Mouse (Mus musculus) lung, embryonic 14.5 days (tissue): ENCODE measurements around the gene Csrnp1. TPM values are rescaled to one million over a fixed set of nuclear protein-coding genes. Genes with fewer than 3 reads are reported as not detected.

ENCODE experiments used
- ATAC-seq: fragments of 200-750 bp; cut with Nextera tagmentation; 2 replicates; pipeline ENCODE4 v1.8.0; 2017; ENCODE audit warnings: mild to moderate bottlenecking, moderate TSS enrichment, moderate library complexity; ENCODE audit not compliant: insufficient read depth
- DNase-seq: peaks from one replicate; pipeline ENCODE4 v3.0.0-alpha.2; 2015
- H3K27ac ChIP-seq: fragments of 300-500 bp; sonication (generic); 2 replicates; pipeline ENCODE4 v1.5.1; 2014; ENCODE audit warnings: low read depth, mild to moderate bottlenecking, moderate library complexity
- H3K27me3 ChIP-seq: fragments of 300-500 bp; sonication (generic); 2 replicates; pipeline ENCODE4 v1.6.1; 2014; ENCODE audit warnings: low read length, control low read depth; ENCODE audit not compliant: insufficient read depth
- H3K36me3 ChIP-seq: fragments of 300-500 bp; sonication (generic); 2 replicates; pipeline ENCODE4 v1.6.1; 2014; ENCODE audit warnings: control low read depth; ENCODE audit not compliant: insufficient read depth
- H3K4me1 ChIP-seq: fragments of 300-500 bp; sonication (generic); 2 replicates; pipeline ENCODE4 v1.6.1; 2014; ENCODE audit warnings: antibody characterized with exemption, control low read depth; ENCODE audit not compliant: insufficient read depth
- H3K4me2 ChIP-seq: fragments of 300-500 bp; sonication (generic); 2 replicates; pipeline ENCODE4 v1.6.1; 2014; ENCODE audit warnings: mild to moderate bottlenecking
- H3K4me3 ChIP-seq: fragments of 300-500 bp; sonication (generic); 2 replicates; pipeline ENCODE4 v1.5.1; 2014; ENCODE audit warnings: low read depth, low read length
- H3K9ac ChIP-seq: fragments of 300-500 bp; sonication (generic); 2 replicates; pipeline ENCODE4 v1.6.1; 2014
- H3K9me3 ChIP-seq: fragments of 300-500 bp; sonication (generic); 2 replicates; pipeline ENCODE4 v1.6.1; 2016; ENCODE audit warnings: low read depth, low read length, control low read depth
- CTCF ChIP-seq: IDR thresholded peaks from 2 replicates; pipeline ENCODE4 v1.5.1; 2016; ENCODE audit warnings: antibody characterized with exemption, low read depth
- WGBS: fragments of 180-500 bp; shearing (Covaris S2); extraction: QIAGEN DNeasy Blood & Tissue Kit; methylation state at CpG from one replicate; pipeline ENCODE4 v1.1.7; 2014; 5-methylcytosine and 5-hydroxymethylcytosine counted together
- polyA plus RNA-seq: library from polyadenylated mRNA; unstranded; fragments of >200 nt; fragmentation: Nextera tagmentation; extraction: Ambion mirVana; gene quantifications from 2 replicates; pipeline ENCODE4 v1.2.1, GENCODE M21; 2014

Gene Csrnp1
- polyA plus RNA-seq, 1 experiment from 2014 or later, result 2.2 TPM

DNA sequence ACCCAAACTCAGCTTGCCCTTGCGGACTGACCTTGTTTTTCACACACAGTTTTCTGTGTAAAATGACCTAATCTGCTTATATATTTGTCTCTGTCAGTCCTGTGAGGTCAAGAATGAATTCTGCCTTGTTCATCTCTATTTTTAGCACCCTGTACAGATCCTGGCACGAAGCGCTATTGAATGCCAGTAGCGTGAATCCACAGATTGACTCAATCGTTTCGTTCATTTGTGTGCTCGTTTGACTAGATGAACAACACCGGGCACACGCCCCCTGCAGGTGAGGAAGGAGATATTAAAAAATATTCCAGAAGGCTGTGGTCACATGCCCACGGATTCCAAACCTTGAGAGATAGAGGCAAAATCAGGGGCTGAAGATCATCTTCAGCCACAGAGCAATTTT lies 27.1 kb upstream of the Csrnp1 start:
- Histone ChIP-seq H3K27me3 (no peaks in the 10 kb centered on the region), H3K27ac (peak overlapping the region; percentile 66), H3K4me2 (peak overlapping the region; percentile 86), H3K36me3 (no peaks in the 10 kb centered on the region), H3K9me3 (no peaks in the 10 kb centered on the region), H3K4me1 (peaks cover 5% of the 10 kb centered on the region; the same call in 1 of the 2 replicates), H3K9ac (no peak overlapping the region), H3K4me3 (peak overlapping the region; percentile 37)
- ATAC-seq (peak; percentile 60), DNase-seq (peak; percentile 86)
- TF ChIP-seq CTCF, result peak; percentile 76
- under 1% methylated on average over 10 of the region's 10 CpGs for WGBS

DNA sequence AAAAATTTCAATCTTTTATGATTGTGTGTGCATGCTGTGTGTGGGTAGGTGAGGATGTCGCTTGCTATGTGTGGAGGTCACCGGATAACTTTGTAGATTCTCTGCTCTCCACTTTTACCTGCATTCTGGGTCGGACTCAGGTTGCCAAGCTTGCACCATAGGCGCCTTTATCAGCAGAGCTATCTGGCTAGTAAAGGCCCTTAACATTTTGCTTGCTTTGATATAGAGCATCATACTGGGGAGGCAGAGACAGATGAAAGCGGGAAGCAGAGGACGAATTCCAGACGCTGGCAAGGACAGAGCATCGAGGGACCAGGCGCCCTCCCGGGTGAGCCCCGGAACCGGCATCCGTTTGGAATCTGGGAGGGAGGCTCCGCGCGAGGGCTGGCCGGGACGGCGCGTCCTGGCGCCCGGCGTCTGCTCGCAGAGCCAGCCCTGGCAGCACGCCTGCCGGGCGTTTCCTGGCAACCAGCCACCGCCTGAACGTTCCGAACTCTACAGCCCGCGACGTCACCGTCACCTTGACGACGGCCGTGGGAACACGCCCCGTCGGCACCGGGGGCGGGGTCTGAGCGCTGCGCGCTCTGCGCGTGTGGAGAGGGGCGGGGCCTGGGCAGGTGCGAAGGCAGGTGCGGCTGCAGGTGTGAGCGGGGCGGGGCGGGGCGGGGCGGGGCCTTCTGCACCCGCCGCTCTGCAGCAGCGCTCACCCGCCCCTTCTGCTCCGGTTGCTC lies 26.5 kb upstream of the Csrnp1 start:
- peak overlapping the region; percentile 86 for H3K27ac ChIP-seq
- no peaks in the 10 kb centered on the region for H3K27me3 ChIP-seq
- no peak for TF ChIP-seq CTCF
- WGBS, result 1% methylated on average over 50 of the region's 60 CpGs
- H3K4me1 ChIP-seq, result peaks cover 5% of the 10 kb centered on the region; the same call in 1 of the 2 replicates
- peak overlapping the region; percentile 37 for H3K4me3 ChIP-seq
- H3K4me2 ChIP-seq, result peak overlapping the region; percentile 86
- ATAC-seq, result peak; percentile 92
- DNase-seq, result peak; percentile 100
- peak overlapping the region; percentile 35 for H3K9ac ChIP-seq
- H3K9me3 ChIP-seq, result no peaks in the 10 kb centered on the region
- no peaks in the 10 kb centered on the region for H3K36me3 ChIP-seq

DNA sequence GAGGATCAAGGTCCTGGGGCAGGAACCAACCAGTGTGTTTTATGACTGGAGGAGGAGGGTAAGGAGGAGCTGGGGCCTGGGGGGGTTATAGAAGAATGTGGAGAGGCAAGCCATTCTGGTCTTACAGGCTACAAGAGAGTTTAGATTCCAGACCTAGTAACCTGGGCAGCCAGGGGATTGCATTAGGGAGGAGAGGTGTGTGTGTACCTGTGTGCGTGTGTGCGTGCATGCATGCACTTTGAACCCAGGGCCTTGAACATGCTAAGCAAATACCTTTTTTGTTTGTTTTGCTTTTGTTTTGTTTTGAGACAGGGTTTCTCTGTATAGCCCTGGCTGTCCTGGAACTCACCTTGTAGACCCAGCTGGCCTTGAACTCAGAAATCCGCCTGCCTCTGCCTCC lies 25.4 kb upstream of the Csrnp1 start:
- Histone ChIP-seq H3K4me1 (peaks cover 5% of the 10 kb centered on the region; the same call in 1 of the 2 replicates), H3K4me3 (no peak overlapping the region), H3K27ac (no peak overlapping the region), H3K27me3 (no peaks in the 10 kb centered on the region), H3K9ac (no peak overlapping the region), H3K36me3 (no peaks in the 10 kb centered on the region), H3K4me2 (no peak overlapping the region), H3K9me3 (no peaks in the 10 kb centered on the region)
- DNase-seq, result no peak
- TF ChIP-seq CTCF, result no peak
- 86% methylated on average over 3 of the region's 3 CpGs for WGBS
- ATAC-seq, result no peak

DNA sequence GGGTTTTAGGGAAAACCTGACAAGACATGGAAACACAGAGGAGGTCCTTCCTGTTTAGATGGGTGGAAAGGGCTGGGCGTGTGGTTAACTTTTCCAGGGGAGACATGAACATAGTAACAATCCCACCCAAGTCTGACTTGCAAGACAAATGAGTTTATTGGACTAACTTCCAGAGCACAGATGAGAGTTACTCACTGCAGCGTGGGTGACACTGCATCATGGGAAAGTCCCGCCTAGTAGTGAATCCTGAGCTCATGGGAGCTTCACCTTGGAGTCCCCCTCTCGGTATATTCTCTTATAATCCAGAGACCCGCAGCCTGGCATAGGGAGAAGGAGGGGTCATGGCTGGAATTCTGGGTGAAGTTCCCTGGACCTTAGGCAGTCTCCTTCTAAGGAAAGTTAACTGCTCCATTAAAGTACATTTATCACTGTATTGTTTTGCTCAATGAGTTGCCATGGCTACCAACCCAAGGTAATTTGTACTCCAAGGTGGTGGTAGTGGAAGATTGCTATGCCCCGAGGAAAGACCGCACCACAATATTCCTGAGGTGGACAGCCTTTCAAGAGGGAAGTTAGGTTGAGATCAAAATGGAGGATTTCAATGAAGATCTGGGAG lies 24.9 kb upstream of the Csrnp1 start:
- TF ChIP-seq CTCF, result no peak
- Histone ChIP-seq H3K36me3 (no peaks in the 10 kb centered on the region), H3K4me3 (no peak overlapping the region), H3K4me2 (no peak overlapping the region), H3K4me1 (peaks cover 5% of the 10 kb centered on the region; the same call in 1 of the 2 replicates), H3K9me3 (no peaks in the 10 kb centered on the region), H3K27ac (no peak overlapping the region), H3K9ac (no peak overlapping the region), H3K27me3 (no peaks in the 10 kb centered on the region)
- DNase-seq, result no peak
- 75% methylated on average over 7 of the region's 7 CpGs for WGBS
- ATAC-seq, result no peak

DNA sequence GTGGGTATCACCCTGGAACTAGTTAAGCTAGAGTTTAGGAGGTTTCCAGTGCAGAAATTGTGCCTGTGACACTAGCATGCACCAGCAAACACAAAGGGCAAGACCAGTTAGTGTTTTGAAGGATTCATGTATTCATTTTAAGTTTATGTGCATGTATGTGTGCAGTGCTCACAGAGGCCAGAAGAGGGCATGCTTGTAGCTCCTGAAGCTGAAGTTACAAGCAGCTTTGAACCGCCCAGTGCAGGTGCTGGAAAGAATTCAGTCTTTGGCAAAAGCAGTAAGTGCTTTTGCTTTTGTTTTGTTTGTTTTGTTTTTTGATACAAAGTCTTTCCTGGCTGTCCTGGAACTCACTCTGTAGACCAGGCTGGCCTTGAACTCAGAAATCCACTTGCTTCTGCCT lies 23.4 kb upstream of the Csrnp1 start:
- Histone ChIP-seq H3K36me3 (no peaks in the 10 kb centered on the region), H3K4me3 (no peak overlapping the region), H3K27me3 (no peaks in the 10 kb centered on the region), H3K27ac (no peak overlapping the region), H3K9ac (no peak overlapping the region), H3K4me1 (peaks cover 5% of the 10 kb centered on the region; the same call in 1 of the 2 replicates), H3K9me3 (no peaks in the 10 kb centered on the region), H3K4me2 (no peak overlapping the region)
- TF ChIP-seq CTCF, result no peak
- DNase-seq (no peak), ATAC-seq (no peak)
- WGBS, result 90% methylated on average over 1 of the region's 1 CpGs

DNA sequence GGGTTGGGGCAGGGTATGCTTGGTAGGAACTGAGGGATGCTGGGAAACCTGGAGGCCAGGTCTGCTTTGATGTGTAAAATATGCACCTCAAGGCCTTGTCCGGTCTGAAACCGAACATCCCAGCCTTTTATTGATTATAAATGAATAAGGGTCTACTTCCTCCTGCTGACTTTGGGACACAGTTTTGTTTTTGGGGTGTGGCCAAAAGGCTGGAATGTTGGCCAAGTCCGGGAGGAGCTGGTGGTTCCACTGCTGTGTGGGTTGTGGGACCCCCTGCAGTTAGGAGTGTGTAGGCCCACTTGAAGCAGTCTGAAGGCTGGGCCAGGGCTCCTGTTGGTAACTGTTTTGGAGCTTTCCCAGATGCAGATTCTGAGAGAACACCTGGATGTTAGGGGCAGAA lies 21.5 kb upstream of the Csrnp1 start:
- ATAC-seq (no peak), DNase-seq (peak; percentile 58)
- no peaks in the 10 kb centered on the region for H3K36me3 ChIP-seq
- H3K4me3 ChIP-seq, result no peak overlapping the region
- TF ChIP-seq CTCF, result peak; percentile 15
- no peaks in the 10 kb centered on the region for H3K9me3 ChIP-seq
- no peaks in the 10 kb centered on the region for H3K27me3 ChIP-seq
- no peak overlapping the region for H3K27ac ChIP-seq
- WGBS, result 44% methylated on average over 3 of the region's 3 CpGs
- H3K4me1 ChIP-seq, result peaks cover 9% of the 10 kb centered on the region
- no peak overlapping the region for H3K9ac ChIP-seq
- H3K4me2 ChIP-seq, result no peak overlapping the region

DNA sequence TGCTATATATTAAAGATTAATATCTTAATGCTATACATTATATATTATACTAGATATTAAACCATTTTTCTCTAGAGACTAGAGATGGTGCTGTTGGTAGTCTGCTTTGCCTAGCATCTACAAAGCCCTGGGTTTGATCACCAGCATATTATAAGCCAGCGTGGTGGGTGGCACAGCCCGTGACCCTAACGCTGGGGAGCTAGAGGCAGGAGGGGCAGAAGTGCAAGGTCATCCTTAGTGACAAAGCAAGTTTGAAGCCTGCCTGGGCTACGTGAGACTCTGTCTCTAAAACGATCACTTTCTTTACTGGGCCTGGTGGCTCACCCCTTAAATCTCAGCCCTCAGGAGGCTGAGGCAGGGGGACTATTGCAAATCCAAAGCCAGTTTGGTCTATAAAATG lies 18.4 kb upstream of the Csrnp1 start:
- Histone ChIP-seq H3K4me3 (no peak overlapping the region), H3K27ac (no peak overlapping the region), H3K27me3 (no peaks in the 10 kb centered on the region), H3K9ac (no peak overlapping the region), H3K9me3 (no peaks in the 10 kb centered on the region), H3K4me2 (no peak overlapping the region), H3K4me1 (peaks cover 9% of the 10 kb centered on the region), H3K36me3 (no peaks in the 10 kb centered on the region)
- no peak for TF ChIP-seq CTCF
- 80% methylated on average over 5 of the region's 5 CpGs for WGBS
- DNase-seq (no peak), ATAC-seq (no peak)
